Mouse (Mus musculus) kidney, postnatal 10 days (tissue): ENCODE measurements at regions not wholly inside any gene's neighbourhood (a gene's known extent, or its start where the extent isn't known, plus 50 kb on each side); places are given as distances from the start of the nearest gene placed in this dataset.

Experiments used
- DNase-seq: peaks from one replicate; pipeline ENCODE4 v3.0.0; 2021; ENCODE audit warnings: mixed read lengths

GRCm38 (mm10) chr4:81005507-81006328 is 95.3 kb downstream of the Lurap1l start:
- DNase-seq = no peak

GRCm38 (mm10) chr4:81006546-81006945 is 96.1 kb downstream of the Lurap1l start:
- no peak for DNase-seq

- DNase-seq = no peak
These were observed 111.4 kb downstream of the Lurap1l start for GRCm38 (mm10) chr4:81021850-81022249.

- DNase-seq = no peak
These were observed 113.1 kb downstream of the Lurap1l start for GRCm38 (mm10) chr4:81023436-81023983.

- peak; percentile 11 for DNase-seq
These were observed 117.1 kb downstream of the Lurap1l start for GRCm38 (mm10) chr4:81027558-81027957.

GRCm38 (mm10) chr4:81030671-81031070 is 120.2 kb downstream of the Lurap1l start:
- no peak for DNase-seq

GRCm38 (mm10) chr4:81037336-81037902 is 127.0 kb downstream of the Lurap1l start:
- DNase-seq = no peak

- DNase-seq = no peak
These were observed 147.8 kb downstream of the Lurap1l start for GRCm38 (mm10) chr4:81058227-81058626.

GRCm38 (mm10) chr4:81058809-81059208 is 148.4 kb downstream of the Lurap1l start:
- DNase-seq = no peak

GRCm38 (mm10) chr4:81059356-81059755 is 148.9 kb downstream of the Lurap1l start:
- DNase-seq = peak; percentile 22

GRCm38 (mm10) chr4:81082290-81082947 is 172.0 kb downstream of the Lurap1l start:
- DNase-seq = no peak

GRCm38 (mm10) chr4:81085188-81085587 is 174.7 kb downstream of the Lurap1l start:
- DNase-seq = no peak

- no peak for DNase-seq
These were observed 186.1 kb downstream of the Lurap1l start for GRCm38 (mm10) chr4:81096581-81096980.

- no peak for DNase-seq
These were observed 187.2 kb downstream of the Lurap1l start for GRCm38 (mm10) chr4:81097597-81097996.

- DNase-seq = no peak
These were observed 190.6 kb downstream of the Lurap1l start for GRCm38 (mm10) chr4:81101049-81101448.

- DNase-seq = peak; percentile 8
These were observed 200.9 kb downstream of the Lurap1l start for GRCm38 (mm10) chr4:81111307-81111706.

GRCm38 (mm10) chr4:81116411-81116810 is 206.0 kb downstream of the Lurap1l start:
- no peak for DNase-seq

- DNase-seq = no peak
These were observed 213.7 kb downstream of the Lurap1l start for GRCm38 (mm10) chr4:81124155-81124554.

GRCm38 (mm10) chr4:81129874-81130273 is 219.4 kb downstream of the Lurap1l start:
- DNase-seq = no peak

GRCm38 (mm10) chr4:81173111-81173510 is 262.7 kb downstream of the Lurap1l start:
- no peak for DNase-seq

- peak; percentile 11 for DNase-seq
These were observed 265.1 kb downstream of the Mpdz start for GRCm38 (mm10) chr4:81177443-81178041.

- DNase-seq = peak; percentile 18
These were observed 264.4 kb downstream of the Mpdz start for GRCm38 (mm10) chr4:81178047-81178781.
